Mouse (Mus musculus) liver, embryonic 12.5 days (tissue): ENCODE measurements around the gene Tln2. TPM values are rescaled to one million over a fixed set of nuclear protein-coding genes. Genes with fewer than 3 reads are reported as not detected.

Experiments
- ATAC-seq: fragments of 200-750 bp; cut with Nextera tagmentation; 2 replicates; pipeline ENCODE4 v1.8.0; 2017; ENCODE audit warnings: moderate number of reproducible peaks, mild to moderate bottlenecking, moderate library complexity
- H3K27ac ChIP-seq: fragments of 300-500 bp; sonication (generic); 2 replicates; pipeline ENCODE4 v1.5.1; 2016; ENCODE audit warnings: mild to moderate bottlenecking
- H3K27me3 ChIP-seq: fragments of 300-500 bp; sonication (generic); replicated peaks from 2 replicates; pipeline ENCODE4 v1.6.1; 2016; ENCODE audit warnings: mild to moderate bottlenecking, moderate library complexity
- H3K36me3 ChIP-seq: fragments of 300-500 bp; sonication (generic); 2 replicates; pipeline ENCODE4 v1.6.1; 2016; ENCODE audit warnings: mild to moderate bottlenecking, moderate library complexity
- H3K4me1 ChIP-seq: fragments of 300-500 bp; sonication (generic); 2 replicates; pipeline ENCODE4 v1.6.1; 2016
- H3K4me2 ChIP-seq: fragments of 300-500 bp; sonication (generic); 2 replicates; pipeline ENCODE4 v1.6.1; 2016; ENCODE audit warnings: mild to moderate bottlenecking, moderate library complexity
- H3K4me3 ChIP-seq: fragments of 300-500 bp; sonication (generic); 2 replicates; pipeline ENCODE4 v1.5.1; 2016; ENCODE audit warnings: mild to moderate bottlenecking, moderate library complexity
- H3K9ac ChIP-seq: fragments of 300-500 bp; sonication (generic); 2 replicates; pipeline ENCODE4 v1.6.1; 2016; ENCODE audit warnings: mild to moderate bottlenecking, moderate library complexity
- H3K9me3 ChIP-seq: fragments of 300-500 bp; sonication (generic); replicated peaks from 2 replicates; pipeline ENCODE4 v1.6.1; 2016; ENCODE audit warnings: mild to moderate bottlenecking, moderate library complexity
- WGBS: fragments of 180-500 bp; shearing (Covaris S2); methylation state at CpG from one replicate; pipeline ENCODE4 v1.1.7; 2016; ENCODE audit not compliant: insufficient replicate concordance; 5-methylcytosine and 5-hydroxymethylcytosine counted together
- polyA plus RNA-seq: library from polyadenylated mRNA; unstranded; fragments of >200 nt; fragmentation: Nextera tagmentation; extraction: Ambion mirVana; gene quantifications from 2 replicates; pipeline ENCODE4 v1.2.1, GENCODE M21; 2016

Tln2 gene
- polyA plus RNA-seq, 1 experiment from 2014 or later, result 5.0 TPM

GRCm38 (mm10) chr9:67544783-67545182 is 14.7 kb downstream of the Tln2 start:
- ATAC-seq, result no peak
- H3K4me1 ChIP-seq, result no peaks in the 10 kb centered on the region
- H3K9me3 ChIP-seq, result no peaks in the 10 kb centered on the region
- no peak overlapping the region for H3K9ac ChIP-seq
- 54% methylated on average over 7 of the region's 7 CpGs for WGBS
- no peak overlapping the region for H3K4me2 ChIP-seq
- no peak overlapping the region for H3K27ac ChIP-seq
- no peak overlapping the region for H3K4me3 ChIP-seq
- no peaks in the 10 kb centered on the region for H3K36me3 ChIP-seq
- 0 out of 2 replicates have a peak, but pooled peaks cover 4% of the 10 kb centered on the region for H3K27me3 ChIP-seq

- 73% methylated on average over 8 of the region's 8 CpGs for WGBS
- H3K9me3 ChIP-seq, result no peaks in the 10 kb centered on the region
- no peak overlapping the region for H3K27ac ChIP-seq
- no peak overlapping the region for H3K4me2 ChIP-seq
- H3K27me3 ChIP-seq, result no peaks in the 10 kb centered on the region
- no peaks in the 10 kb centered on the region for H3K4me1 ChIP-seq
- no peak overlapping the region for H3K4me3 ChIP-seq
- no peaks in the 10 kb centered on the region for H3K36me3 ChIP-seq
- no peak overlapping the region for H3K9ac ChIP-seq
- ATAC-seq, result no peak
Observed at GRCm38 (mm10) chr9:67541948-67542347, 17.6 kb downstream of the Tln2 start.

GRCm38 (mm10) chr9:67539776-67540706 is 19.5 kb downstream of the Tln2 start:
- ATAC-seq, result no peak
- H3K27ac ChIP-seq, result no peak overlapping the region
- WGBS, result 58% methylated on average over 17 of the region's 17 CpGs

GRCm38 (mm10) chr9:67534420-67534819 is 25.1 kb downstream of the Tln2 start:
- Histone ChIP-seq H3K27ac (no peak overlapping the region), H3K36me3 (no peaks in the 10 kb centered on the region), H3K9ac (no peak overlapping the region), H3K4me1 (0 out of 2 replicates have a peak, but pooled peaks cover 3% of the 10 kb centered on the region), H3K9me3 (no peaks in the 10 kb centered on the region), H3K27me3 (no peaks in the 10 kb centered on the region), H3K4me3 (no peak overlapping the region), H3K4me2 (no peak overlapping the region)
- 58% methylated on average over 7 of the region's 7 CpGs for WGBS
- ATAC-seq, result no peak

More at GRCm38 (mm10) chr9:67539776-67540706, 19.5 kb downstream of the Tln2 start:
- Histone ChIP-seq H3K4me2 (no peak overlapping the region), H3K4me1 (no peaks in the 10 kb centered on the region), H3K36me3 (no peaks in the 10 kb centered on the region), H3K9ac (no peak overlapping the region), H3K4me3 (no peak overlapping the region), H3K9me3 (no peaks in the 10 kb centered on the region), H3K27me3 (no peaks in the 10 kb centered on the region)

GRCm38 (mm10) chr9:67533260-67533659 is 26.2 kb downstream of the Tln2 start:
- no peak overlapping the region for H3K4me2 ChIP-seq
- H3K9me3 ChIP-seq, result no peaks in the 10 kb centered on the region
- no peaks in the 10 kb centered on the region for H3K27me3 ChIP-seq
- no peak overlapping the region for H3K27ac ChIP-seq
- ATAC-seq, result no peak
- no peak overlapping the region for H3K9ac ChIP-seq
- no peaks in the 10 kb centered on the region for H3K36me3 ChIP-seq
- WGBS, result 61% methylated on average over 5 of the region's 5 CpGs
- 0 out of 2 replicates have a peak, but pooled peaks cover 3% of the 10 kb centered on the region for H3K4me1 ChIP-seq
- no peak overlapping the region for H3K4me3 ChIP-seq

GRCm38 (mm10) chr9:67532631-67533030 is 26.9 kb downstream of the Tln2 start:
- Histone ChIP-seq H3K9me3 (no peaks in the 10 kb centered on the region), H3K36me3 (no peaks in the 10 kb centered on the region), H3K27me3 (no peaks in the 10 kb centered on the region), H3K4me1 (0 out of 2 replicates have a peak, but pooled peaks cover 3% of the 10 kb centered on the region), H3K4me3 (no peak overlapping the region), H3K9ac (no peak overlapping the region), H3K27ac (no peak overlapping the region), H3K4me2 (no peak overlapping the region)
- no peak for ATAC-seq
- WGBS, result 43% methylated on average over 1 of the region's 1 CpGs

- Histone ChIP-seq H3K4me3 (no peak overlapping the region), H3K4me1 (0 out of 2 replicates have a peak, but pooled peaks cover 3% of the 10 kb centered on the region), H3K36me3 (no peaks in the 10 kb centered on the region), H3K27me3 (no peaks in the 10 kb centered on the region), H3K9me3 (no peaks in the 10 kb centered on the region), H3K27ac (no peak overlapping the region), H3K9ac (no peak overlapping the region), H3K4me2 (no peak overlapping the region)
- WGBS, result 65% methylated on average over 5 of the region's 5 CpGs
- ATAC-seq, result no peak
Observed at GRCm38 (mm10) chr9:67529600-67529999, 29.9 kb downstream of the Tln2 start.

- Histone ChIP-seq H3K9ac (no peak overlapping the region), H3K27ac (no peak overlapping the region), H3K9me3 (no peaks in the 10 kb centered on the region), H3K4me1 (0 out of 2 replicates have a peak, but pooled peaks cover 3% of the 10 kb centered on the region), H3K36me3 (no peaks in the 10 kb centered on the region), H3K27me3 (no peaks in the 10 kb centered on the region), H3K4me2 (no peak overlapping the region), H3K4me3 (no peak overlapping the region)
- WGBS, result 86% methylated on average over 2 of the region's 2 CpGs
- no peak for ATAC-seq
Observed at GRCm38 (mm10) chr9:67527726-67528125, 31.8 kb downstream of the Tln2 start.

GRCm38 (mm10) chr9:67521736-67522135 is 37.8 kb downstream of the Tln2 start:
- Histone ChIP-seq H3K9me3 (no peaks in the 10 kb centered on the region), H3K4me2 (no peak overlapping the region), H3K36me3 (no peaks in the 10 kb centered on the region), H3K27me3 (no peaks in the 10 kb centered on the region), H3K27ac (no peak overlapping the region), H3K4me1 (no peaks in the 10 kb centered on the region), H3K9ac (no peak overlapping the region), H3K4me3 (no peak overlapping the region)
- WGBS, result 55% methylated on average over 4 of the region's 4 CpGs
- no peak for ATAC-seq

GRCm38 (mm10) chr9:67509510-67509909 is 50.0 kb downstream of the Tln2 start:
- H3K27me3 ChIP-seq, result no peaks in the 10 kb centered on the region
- WGBS, result 33% methylated on average over 3 of the region's 3 CpGs
- H3K27ac ChIP-seq, result no peak overlapping the region
- H3K36me3 ChIP-seq, result no peaks in the 10 kb centered on the region
- H3K9me3 ChIP-seq, result no peaks in the 10 kb centered on the region
- H3K4me2 ChIP-seq, result no peak overlapping the region
- no peak overlapping the region for H3K9ac ChIP-seq
- ATAC-seq, result no peak
- H3K4me1 ChIP-seq, result no peaks in the 10 kb centered on the region
- H3K4me3 ChIP-seq, result no peak overlapping the region

GRCm38 (mm10) chr9:67504669-67505260 is 54.7 kb downstream of the Tln2 start:
- no peaks in the 10 kb centered on the region for H3K9me3 ChIP-seq
- no peaks in the 10 kb centered on the region for H3K36me3 ChIP-seq
- no peak for ATAC-seq
- H3K9ac ChIP-seq, result no peak overlapping the region
- WGBS, result 72% methylated on average over 8 of the region's 8 CpGs
- H3K4me3 ChIP-seq, result no peak overlapping the region
- no peaks in the 10 kb centered on the region for H3K4me1 ChIP-seq
- no peak overlapping the region for H3K4me2 ChIP-seq
- no peak overlapping the region for H3K27ac ChIP-seq
- no peaks in the 10 kb centered on the region for H3K27me3 ChIP-seq

- Histone ChIP-seq H3K4me2 (no peak overlapping the region), H3K27me3 (no peaks in the 10 kb centered on the region), H3K4me3 (no peak overlapping the region), H3K9me3 (no peaks in the 10 kb centered on the region), H3K36me3 (no peaks in the 10 kb centered on the region), H3K27ac (no peak overlapping the region), H3K9ac (no peak overlapping the region), H3K4me1 (no peaks in the 10 kb centered on the region)
- WGBS, result 49% methylated on average over 1 of the region's 1 CpGs
- ATAC-seq, result no peak
Observed at GRCm38 (mm10) chr9:67501801-67502200, 57.7 kb downstream of the Tln2 start.
